Mouse (Mus musculus): ENCODE data around the gene Znhit3. TPM values are rescaled to one million over a fixed set of nuclear protein-coding genes. Genes with fewer than 3 reads are reported as not detected.

Gene Znhit3
- polyA plus RNA-seq, 1 experiment: 0.40 TPM

DNA sequence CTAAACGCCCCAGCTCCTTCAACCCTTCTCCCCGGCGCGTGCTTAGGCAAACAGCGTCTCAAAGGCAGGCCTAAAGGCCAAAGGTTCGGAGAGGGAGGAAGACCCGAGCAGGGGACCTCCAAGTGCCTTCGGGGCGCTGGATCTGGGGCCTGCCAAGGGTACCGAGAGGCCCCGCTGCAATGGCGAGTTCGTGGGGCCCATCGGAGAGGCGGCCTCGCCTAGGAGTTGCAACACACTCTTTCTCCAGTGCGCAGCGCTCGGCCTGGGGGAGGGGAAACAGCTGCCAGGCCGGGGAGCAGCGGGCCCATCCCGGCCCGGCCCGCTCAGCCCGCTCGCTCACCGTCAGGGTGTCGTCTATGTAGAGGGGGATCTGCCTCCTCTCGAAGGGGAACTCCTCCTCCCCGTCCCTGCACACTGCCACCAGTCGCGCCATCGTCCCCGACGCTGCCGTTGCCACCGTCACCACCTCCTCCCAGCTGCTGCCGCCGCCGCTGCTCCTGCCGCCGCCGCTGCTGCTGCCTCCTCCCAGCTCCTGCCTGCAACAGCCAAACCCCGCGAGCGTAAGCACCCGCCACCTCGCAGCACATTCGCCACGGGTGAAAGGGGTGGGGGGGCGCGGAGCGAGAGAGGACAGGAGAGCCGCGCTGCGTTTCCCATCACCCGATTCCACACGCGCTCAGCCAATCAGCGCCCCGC is 46.5 kb downstream of the Znhit3 start:
- Histone ChIP-seq H3K4me1 (peaks cover 48% of the 10 kb centered on the region), H3K36me3 (replicated peaks; ENCODE audit: low read length) (peaks cover 32% of the 10 kb centered on the region), H3K4me3 (replicated peaks) (peak overlapping the region; percentile 93), H3K27me3 (replicated peaks) (no peaks in the 10 kb centered on the region), H3K9me3 (no peaks in the 10 kb centered on the region)
- no peak for TF ChIP-seq GATA1 (IDR thresholded peaks at IDR 0.05; ENCODE audit: borderline replicate concordance, low read length)

DNA sequence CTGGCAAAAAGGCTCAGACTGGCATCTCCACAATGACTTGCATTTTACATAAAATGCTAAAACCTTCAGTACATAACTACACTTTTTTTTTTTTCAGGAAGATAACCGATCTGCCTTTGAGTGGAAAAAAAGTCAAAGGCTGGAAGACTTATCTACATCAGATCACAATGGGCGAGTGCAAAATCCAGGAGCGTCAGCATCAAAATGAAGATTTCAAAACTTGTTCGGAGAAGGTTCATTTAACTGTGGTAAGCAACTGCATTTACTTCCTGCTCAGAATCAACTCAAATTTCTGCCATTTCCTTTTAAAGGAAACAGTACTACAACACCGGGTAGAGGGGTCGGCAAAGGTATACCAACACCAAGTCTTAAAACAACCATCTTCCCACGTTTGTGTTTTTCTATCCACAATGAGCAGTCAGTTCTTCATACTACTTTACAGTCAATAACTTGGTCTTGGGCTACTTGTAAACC is 47.3 kb downstream of the Znhit3 start:
- H3K4me1 ChIP-seq: peaks cover 54% of the 10 kb centered on the region
- peaks cover 36% of the 10 kb centered on the region for H3K36me3 ChIP-seq (replicated peaks; ENCODE audit: low read length)
- no peak for TF ChIP-seq GATA1 (IDR thresholded peaks at IDR 0.05; ENCODE audit: borderline replicate concordance, low read length)
- TF ChIP-seq FLI1 (IDR thresholded peaks at IDR 0.05; ENCODE audit: low read length): no peak
- no peaks in the 10 kb centered on the region for H3K27me3 ChIP-seq (replicated peaks)
- H3K9me3 ChIP-seq: no peaks in the 10 kb centered on the region
- H3K4me3 ChIP-seq (replicated peaks): peak overlapping the region; percentile 93

DNA sequence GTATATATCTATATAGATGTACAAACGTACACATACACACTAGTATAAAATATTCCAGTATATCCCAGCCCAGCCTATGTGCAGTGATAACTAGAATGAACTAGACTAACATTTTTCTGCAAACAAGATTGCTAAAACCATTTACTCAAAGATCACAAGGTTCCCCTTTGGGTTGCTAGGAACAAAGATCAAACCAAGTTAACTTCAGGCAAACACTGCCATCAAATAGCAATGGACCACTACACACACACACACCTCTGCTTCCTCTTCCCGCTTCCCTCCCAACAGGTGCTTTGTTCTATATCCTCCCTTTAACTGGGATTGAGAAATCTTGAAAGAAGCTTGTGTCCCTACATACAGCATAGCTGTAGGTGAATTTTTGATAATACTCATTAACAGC is 48.6 kb downstream of the Znhit3 start:
- H3K4me3 ChIP-seq (replicated peaks): peak overlapping the region; percentile 88
- no peaks in the 10 kb centered on the region for H3K27me3 ChIP-seq (replicated peaks)
- peaks cover 55% of the 10 kb centered on the region for H3K4me1 ChIP-seq
- no peaks in the 10 kb centered on the region for H3K9me3 ChIP-seq
- peaks cover 47% of the 10 kb centered on the region for H3K36me3 ChIP-seq (replicated peaks; ENCODE audit: low read length)
- TF ChIP-seq FLI1 (IDR thresholded peaks at IDR 0.05; ENCODE audit: low read length) (no peak), GATA1 (IDR thresholded peaks at IDR 0.05; ENCODE audit: borderline replicate concordance, low read length) (no peak)

DNA sequence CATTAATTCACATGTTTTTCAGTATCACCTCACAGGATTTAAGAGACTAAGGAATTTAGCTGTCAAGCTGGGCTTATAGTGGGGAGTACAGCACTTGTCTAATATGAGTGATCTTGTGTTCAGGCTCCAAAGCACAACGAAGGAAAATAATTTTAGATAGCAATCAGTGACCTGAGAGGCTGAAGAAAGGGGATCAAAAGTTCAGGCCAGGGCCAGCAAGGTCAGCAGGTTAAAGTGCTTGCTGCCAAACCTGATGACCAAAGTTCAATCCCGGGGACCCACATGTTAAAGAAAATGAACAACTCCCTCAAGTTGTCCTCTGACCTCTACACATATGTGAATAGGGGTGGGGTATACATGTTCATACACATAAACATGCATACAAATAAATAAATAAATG is 50.9 kb downstream of the Znhit3 start:
- TF ChIP-seq FLI1 (IDR thresholded peaks at IDR 0.05; ENCODE audit: low read length): no peak
- TF ChIP-seq GATA1 (IDR thresholded peaks at IDR 0.05; ENCODE audit: borderline replicate concordance, low read length): no peak
- H3K9me3 ChIP-seq: no peaks in the 10 kb centered on the region
- H3K4me3 ChIP-seq (replicated peaks): no peak overlapping the region
- H3K27me3 ChIP-seq (replicated peaks): no peaks in the 10 kb centered on the region
- peaks cover 69% of the 10 kb centered on the region for H3K36me3 ChIP-seq (replicated peaks; ENCODE audit: low read length)
- peaks cover 58% of the 10 kb centered on the region for H3K4me1 ChIP-seq

Other genes with a start within 250 kb of the Znhit3 start
- 1.3 and 4.3 TPM in 2 replicates for gene Mrm1, start 96.9 kb downstream of the Znhit3 start, polyA plus RNA-seq (2012; ENCODE audit: insufficient read depth, low replicate concordance)
- 17.6 and 18.7 TPM in 2 replicates for gene Dhrs11, start 87.4 kb downstream of the Znhit3 start, polyA plus RNA-seq (2012; ENCODE audit: insufficient read depth, low replicate concordance)
- gene Ggnbp2, start 45.5 kb downstream of the Znhit3 start, polyA plus RNA-seq (2012; ENCODE audit: insufficient read depth, low replicate concordance): 2.2 and 30.3 TPM in 2 replicates
- 2.8 and 3.3 TPM in 2 replicates for gene Myo19, start 36.2 kb downstream of the Znhit3 start, polyA plus RNA-seq (2012; ENCODE audit: insufficient read depth, low replicate concordance)
- 0.58 TPM in 1 of 2 replicates, not detected in the other for gene Pigw, start 36.1 kb downstream of the Znhit3 start, polyA plus RNA-seq (2012; ENCODE audit: insufficient read depth, low replicate concordance)
- gene Car4, start 41.4 kb upstream of the Znhit3 start, polyA plus RNA-seq (2012; ENCODE audit: insufficient read depth, low replicate concordance): not detected in 2 replicates
- 5.5 TPM in 1 of 2 replicates, not detected in the other for gene Usp32, start 223.8 kb upstream of the Znhit3 start, polyA plus RNA-seq (2012; ENCODE audit: insufficient read depth, low replicate concordance)